Mouse (Mus musculus): ENCODE measurements at regions not wholly inside any gene's neighbourhood (a gene's known extent, or its start where the extent isn't known, plus 50 kb on each side); places are given as distances from the start of the nearest gene placed in this dataset.

DNA sequence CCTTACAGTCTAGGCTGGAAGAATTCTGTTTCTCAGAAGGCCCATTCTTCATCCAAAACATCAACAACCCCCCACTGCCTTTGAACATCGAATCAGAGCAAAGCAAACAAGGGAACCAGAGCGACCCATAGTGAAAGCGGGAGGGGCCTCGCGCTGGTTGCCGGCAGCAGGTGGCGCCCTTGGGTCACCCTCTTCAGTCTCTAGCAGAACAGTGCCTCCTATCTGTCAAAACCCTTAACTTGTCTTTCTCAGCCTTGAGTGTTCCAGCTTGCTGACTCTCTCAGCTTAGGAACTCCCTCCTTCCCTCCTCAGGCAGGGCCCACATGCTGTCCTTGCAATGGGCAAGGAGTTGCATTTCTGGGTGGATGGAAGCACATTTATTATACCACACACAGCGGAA lies 53.9 kb upstream of the Fam180a start:
- TF ChIP-seq CTCF (conservative IDR thresholded peaks at IDR 0.05 in 1 of 2, IDR thresholded peaks at IDR 0.05 in 1 of 2; ENCODE audit: low read depth in 2 of 2, low read length in 2 of 2) (peak; percentile 43 to 100; a peak in 3 of 4 replicates), POLR2AphosphoS2 (IDR thresholded peaks at IDR 0.05; ENCODE audit: low read depth, low read length) (no peak), HCFC1 (IDR thresholded peaks at IDR 0.05; ENCODE audit: low read depth, low read length) (peak; percentile 42), POLR2A (IDR thresholded peaks at IDR 0.05; ENCODE audit: low read depth, low read length) (no peak), SIN3A (IDR thresholded peaks at IDR 0.05; ENCODE audit: low read length) (no peak)

Measured in CH12.LX (cell line).